Mouse (Mus musculus): ENCODE data around the gene Hspb8. TPM values are rescaled to one million over a fixed set of nuclear protein-coding genes. Genes with fewer than 3 reads are reported as not detected.
"Not testable (repeated sequence)": the region's sequence is repeated elsewhere in the genome, so short reads cannot be mapped to it uniquely, and the experiment has no call there.

Hspb8 gene
- total RNA-seq, 2 experiments from 2014 or later = not detected

DNA sequence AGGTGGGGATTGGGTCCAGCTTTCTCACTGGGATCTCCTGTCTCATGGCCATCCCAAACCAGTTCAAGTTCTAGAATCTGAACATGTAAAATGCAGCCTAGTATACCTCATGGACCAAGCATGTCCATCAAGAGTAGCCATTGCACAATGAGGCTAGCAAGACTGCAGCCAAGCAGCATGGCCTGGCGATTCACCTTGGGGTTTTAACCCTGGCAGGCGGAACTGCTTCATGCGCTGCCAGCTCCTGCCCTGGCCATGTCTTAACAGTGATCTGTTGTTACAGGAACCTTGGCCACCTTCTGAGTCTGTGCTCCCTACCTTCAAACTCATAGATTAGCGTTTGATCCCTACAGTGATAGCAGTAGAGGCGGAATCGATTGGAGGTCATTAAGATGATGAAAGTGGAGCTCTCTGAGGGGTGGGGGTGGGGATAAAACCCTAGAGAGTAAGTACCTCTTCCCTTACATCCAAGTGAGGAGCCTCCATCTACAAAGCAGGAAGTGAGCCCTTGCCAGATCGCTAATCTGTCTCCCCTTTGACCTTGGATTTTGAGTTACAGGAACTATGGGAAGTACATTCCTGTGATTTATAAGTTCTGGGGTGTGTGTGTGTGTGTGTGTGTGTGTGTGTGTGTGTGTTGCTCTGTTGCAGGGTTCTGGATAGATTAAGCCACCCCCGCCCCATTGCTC lies 22.5 kb downstream of the Hspb8 start:
- no peak for ATAC-seq (replicated peaks; ENCODE audit: low FRiP score, poor library complexity, severe bottlenecking)

DNA sequence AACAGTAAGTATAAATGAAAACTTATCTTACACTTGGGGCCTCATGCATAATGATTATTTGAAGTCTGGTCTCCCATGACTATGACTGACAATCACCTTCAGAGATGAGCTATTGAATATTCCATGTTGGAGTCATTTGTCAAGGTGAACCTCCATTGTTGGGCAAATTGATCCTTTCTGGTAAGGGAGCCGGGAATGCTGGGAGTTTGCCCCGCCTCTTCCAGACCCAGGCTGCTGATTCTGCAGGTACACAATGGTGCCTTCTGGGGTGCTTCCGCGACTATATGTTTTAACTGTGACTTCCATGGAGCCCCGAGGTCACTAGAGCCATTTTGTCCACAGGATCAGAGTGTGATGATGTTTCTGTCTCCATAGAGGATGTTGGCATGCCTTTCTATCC lies 26.6 kb downstream of the Hspb8 start:
- no peak for ATAC-seq (replicated peaks; ENCODE audit: low FRiP score, poor library complexity, severe bottlenecking)

DNA sequence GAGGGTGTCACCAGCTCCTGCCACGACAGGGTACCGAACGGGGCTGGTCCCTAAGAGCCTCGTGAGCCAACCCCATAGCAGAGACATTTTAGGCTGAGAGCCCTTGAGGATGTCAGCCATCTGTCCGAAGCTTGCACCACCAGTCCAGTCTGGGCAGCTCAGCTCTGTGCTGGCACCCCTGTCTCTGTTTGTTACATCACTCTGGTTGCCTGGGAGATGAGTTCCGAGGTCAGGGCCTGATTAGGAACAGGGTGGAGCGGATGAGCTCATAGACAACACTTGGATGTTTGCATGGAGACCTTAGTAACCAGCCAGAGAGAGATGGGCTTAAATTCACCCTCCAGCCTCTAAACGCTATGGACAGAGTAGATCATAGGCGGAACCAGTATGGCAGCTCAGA lies 30.1 kb downstream of the Hspb8 start:
- no peak for ATAC-seq (replicated peaks; ENCODE audit: low FRiP score, poor library complexity, severe bottlenecking)

DNA sequence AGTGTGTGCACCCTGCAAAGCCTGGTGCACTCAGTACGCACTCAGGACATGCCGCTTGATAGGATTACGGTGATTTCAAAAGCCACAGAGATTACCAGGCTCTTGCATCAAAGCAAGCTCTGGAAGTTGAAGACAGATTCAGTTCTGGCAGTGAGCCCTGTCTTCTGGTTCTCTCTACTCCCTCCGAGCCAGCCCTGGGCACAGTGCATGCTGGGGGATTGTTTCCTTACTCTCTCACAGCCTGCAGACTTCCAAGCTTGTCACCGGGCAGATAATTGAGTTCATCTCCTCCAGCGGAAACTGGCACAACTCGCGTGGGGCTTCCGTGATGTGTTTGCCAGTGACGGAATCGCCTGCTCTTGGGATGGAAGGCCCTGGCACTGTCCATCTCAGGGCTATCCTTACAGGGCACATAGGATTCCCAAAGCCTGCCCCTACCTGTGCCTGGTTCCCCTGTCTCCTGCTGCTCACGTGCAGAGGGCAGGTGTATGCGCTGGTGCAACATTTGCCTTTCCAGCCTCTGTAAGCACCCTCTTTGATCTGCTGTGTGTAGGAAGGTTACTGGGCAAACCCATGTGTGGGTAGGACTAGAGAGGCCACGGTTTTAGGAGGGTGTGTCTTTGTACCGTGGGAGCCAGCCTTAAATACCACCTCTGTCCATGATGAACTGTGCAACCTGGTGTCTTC lies 32.7 kb downstream of the Hspb8 start:
- no peak for ATAC-seq (replicated peaks; ENCODE audit: low FRiP score, poor library complexity, severe bottlenecking)

DNA sequence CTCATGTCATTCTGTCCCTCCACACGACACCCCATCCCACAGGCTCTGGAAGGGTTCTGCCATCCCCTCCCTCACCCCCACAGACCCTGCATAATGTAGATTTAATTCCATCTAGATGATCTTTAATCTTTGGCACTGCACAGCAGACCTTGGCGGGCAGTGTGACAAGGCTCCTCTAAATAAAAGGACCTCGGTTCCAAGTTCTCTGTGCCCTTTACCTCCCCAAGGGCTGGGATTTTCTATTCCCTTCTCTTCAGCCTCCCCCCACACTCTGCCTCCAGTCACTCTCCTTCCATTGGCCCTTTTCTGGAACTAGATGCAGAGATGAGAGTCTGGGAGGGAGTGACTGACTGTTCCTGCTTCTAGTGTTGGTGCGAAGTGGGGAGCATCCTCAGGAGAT lies 33.3 kb downstream of the Hspb8 start:
- no peak for ATAC-seq (replicated peaks; ENCODE audit: low FRiP score, poor library complexity, severe bottlenecking)

DNA sequence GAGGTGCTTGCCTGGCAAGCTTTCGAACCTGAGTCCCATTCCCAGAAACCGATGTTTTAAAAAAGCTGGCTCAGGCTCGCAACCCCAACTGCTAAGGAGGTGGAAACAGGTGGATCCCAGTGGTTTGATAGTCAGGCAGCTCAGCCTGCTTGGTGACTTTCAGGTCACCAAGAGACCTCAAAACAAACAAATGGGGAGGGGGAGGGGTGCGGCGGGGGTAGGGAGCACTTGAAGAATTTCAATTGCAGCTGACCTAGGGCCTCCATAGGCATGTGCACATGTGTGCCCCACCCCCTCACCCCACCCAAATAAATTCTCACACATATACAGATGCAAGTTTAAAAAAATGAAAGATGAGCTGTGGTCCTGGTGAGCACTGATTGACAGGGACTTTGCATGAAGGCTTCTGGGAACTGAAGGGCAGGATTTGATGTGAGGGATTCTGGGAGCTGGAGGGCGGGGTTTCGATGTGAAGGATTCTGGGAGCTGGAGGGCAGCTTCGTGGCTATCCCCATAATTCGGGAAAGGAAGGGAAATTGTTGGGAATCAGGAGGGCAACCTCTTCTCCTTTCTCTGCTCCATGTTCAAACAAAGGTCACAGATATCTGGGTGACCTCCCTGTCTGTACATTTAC lies 35.2 kb downstream of the Hspb8 start:
- ATAC-seq (replicated peaks; ENCODE audit: low FRiP score, poor library complexity, severe bottlenecking) = no peak

DNA sequence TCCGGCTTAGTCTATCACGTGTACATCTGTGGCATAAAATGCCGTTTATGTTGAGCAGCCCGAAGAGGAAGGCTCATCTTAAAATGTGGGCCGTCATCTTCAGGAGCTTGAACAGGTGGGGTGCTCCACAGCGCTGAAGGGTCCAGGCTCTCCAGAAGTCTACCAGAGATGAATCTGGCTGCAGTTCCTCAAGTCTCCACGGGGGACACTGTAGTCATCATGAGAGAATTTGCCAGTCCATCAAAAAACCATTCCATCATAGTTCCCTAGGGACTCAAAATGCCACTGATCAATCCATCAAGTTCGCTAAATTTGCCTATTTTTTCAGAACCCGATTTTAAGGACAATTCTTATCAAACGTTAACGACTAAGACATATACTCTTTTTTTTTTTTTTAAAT lies 36.6 kb downstream of the Hspb8 start:
- no peak for ATAC-seq (replicated peaks; ENCODE audit: low FRiP score, poor library complexity, severe bottlenecking)

DNA sequence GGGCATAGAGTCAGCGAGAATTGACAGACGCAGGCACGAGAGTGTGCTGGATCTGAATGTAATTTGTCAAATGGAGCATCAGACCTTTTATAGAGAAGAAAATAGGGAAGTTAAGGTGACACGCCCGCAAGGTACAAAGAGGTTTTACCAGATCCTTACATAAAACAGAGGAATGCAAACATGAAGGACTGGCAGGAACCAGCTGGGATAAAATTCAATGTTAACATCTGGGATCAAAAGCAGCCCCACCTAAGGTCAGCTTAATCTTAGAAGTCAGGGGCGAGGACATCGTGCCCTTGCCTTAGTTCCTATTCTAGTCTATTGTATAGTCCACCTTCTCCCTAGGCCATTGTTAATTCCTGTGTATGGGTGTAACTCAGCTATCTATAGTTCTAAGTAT lies 40.0 kb downstream of the Hspb8 start:
- not testable (repeated sequence) for ATAC-seq (replicated peaks; ENCODE audit: low FRiP score, poor library complexity, severe bottlenecking)

DNA sequence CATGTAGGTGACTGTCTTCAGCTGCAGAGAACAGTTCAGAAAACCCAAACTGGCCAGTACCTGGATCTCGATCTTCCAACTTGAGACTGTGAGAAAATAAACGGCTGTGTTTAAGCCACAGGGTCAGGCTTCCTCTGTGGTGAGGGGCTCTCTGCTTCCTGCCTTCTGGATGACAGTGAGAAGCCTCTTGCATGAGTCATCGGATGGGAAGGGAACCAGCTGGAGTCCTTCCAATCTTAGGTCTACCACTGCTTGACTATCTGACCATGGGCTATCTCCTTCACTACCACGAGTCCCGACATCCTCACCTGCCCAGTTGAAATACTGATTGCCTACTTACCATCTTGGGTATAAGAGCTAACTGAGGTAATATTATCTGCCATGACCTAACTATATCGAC lies 40.9 kb downstream of the Hspb8 start:
- no peak for ATAC-seq (replicated peaks; ENCODE audit: low FRiP score, poor library complexity, severe bottlenecking)

DNA sequence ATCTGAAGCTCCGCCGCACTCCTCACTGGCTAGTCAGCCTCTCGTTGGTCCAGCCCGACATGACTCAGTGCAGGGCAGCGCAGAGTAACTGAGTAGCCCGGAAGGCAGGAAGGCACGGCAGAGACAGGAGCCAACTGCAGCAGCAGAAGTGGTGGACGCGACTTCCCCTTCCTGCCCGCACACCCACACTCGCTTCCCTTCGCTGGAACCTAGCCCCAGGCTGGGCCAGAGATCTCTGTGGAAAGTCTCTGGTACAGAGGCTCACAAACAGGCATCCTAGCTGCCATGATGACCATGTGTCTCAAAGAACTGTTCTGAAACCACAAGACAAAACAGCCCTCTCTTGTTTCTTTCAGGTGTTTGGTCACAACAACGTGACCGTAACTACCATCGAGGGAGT lies 41.4 kb downstream of the Hspb8 start:
- no peak for ATAC-seq (replicated peaks; ENCODE audit: low FRiP score, poor library complexity, severe bottlenecking)

DNA sequence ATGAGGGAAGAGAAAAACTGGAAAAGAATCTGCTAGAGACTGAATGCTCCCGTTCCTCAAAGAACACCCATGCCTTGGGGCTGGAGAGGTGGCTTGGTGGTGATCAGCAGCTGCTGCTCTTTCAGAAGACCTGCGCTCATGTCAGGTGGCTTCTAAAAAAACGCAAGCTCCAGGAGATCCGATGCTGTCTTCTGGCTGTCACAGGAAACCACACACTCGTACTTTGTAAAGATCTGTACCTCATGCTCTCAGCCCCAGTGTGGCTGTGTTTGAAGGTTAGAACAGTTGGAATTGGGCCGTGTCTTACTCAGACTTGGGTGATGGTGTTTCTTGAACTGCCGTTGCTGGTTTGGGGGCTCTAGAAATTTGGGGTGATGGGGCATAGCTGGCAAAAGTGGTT lies 42.3 kb downstream of the Hspb8 start:
- no peak for ATAC-seq (replicated peaks; ENCODE audit: low FRiP score, poor library complexity, severe bottlenecking)

DNA sequence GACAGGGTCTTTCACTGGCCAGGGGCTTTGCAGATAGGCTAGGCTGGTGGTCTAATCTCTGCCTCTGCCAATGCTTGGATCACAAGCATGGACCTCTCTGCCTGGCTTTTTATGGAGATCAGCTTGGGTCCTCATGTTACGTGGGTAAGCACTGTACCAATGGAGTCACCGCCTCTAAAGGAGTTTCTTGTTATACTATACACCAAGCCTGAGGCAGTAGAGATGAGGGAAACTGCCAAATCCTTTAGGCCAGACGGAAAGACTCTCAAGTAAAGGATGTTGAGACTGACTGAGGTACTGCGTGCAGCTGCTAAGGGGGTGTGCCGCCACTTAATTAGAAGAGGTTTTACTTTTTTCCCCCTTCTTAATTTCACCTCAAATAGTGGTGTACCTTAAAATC lies 43.8 kb downstream of the Hspb8 start:
- no peak for ATAC-seq (replicated peaks; ENCODE audit: low FRiP score, poor library complexity, severe bottlenecking)

DNA sequence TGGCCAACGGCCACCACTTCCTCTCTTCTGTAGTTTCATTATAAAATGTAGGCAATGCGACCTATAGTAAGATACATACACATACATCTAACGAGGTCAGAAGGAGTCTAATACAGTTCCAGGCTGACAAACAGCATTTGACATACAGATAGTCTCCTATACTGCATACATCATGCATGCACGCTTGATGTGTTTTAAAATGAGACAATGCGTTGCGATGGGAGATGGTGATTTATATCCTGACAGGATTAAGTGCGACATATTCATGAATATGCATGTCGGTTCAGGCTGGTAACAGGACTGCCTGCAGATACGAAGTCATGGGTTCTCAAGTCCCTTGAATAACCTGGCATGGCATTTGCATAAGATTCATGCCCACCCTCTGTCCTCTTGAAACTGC lies 54.7 kb downstream of the Hspb8 start:
- no peak for ATAC-seq (replicated peaks; ENCODE audit: low FRiP score, poor library complexity, severe bottlenecking)

DNA sequence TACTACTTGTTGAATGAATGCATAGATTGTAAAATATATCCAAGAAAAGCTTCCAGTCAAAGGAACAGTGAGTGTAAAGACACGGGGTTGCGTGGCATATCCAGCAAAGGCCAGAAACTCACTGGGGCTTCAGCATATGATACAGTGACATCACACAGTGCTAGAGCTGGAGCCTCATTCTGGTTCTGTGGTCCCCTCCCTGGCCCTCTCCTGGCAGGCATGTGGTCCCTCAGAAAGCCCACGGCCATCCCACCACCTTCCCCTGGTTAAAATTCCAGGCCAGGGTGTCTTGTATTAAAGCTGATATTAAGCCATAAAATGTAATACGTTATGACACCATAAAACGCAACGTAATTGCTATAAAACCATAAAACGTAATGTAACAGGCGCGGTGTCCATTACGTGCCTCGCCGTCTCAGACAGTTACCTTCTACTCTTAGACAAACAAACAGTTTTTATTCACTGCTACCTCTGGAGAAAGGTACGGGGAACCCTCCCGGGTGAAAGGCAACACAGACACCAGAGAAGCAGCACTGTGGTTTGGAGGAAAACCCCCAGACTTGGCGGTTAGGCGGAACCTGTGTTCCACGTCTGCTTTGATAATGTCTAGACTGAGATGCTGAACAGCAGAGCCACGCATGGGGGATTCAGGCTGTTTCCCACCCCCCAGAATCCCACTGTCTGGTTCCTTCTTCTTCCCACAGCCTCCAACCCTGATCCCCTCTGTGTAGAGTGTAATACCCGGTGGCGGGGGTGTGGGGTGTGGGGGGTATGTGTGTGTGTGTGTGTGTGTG lies 55.6 kb downstream of the Hspb8 start:
- no peak for ATAC-seq (replicated peaks; ENCODE audit: low FRiP score, poor library complexity, severe bottlenecking)

DNA sequence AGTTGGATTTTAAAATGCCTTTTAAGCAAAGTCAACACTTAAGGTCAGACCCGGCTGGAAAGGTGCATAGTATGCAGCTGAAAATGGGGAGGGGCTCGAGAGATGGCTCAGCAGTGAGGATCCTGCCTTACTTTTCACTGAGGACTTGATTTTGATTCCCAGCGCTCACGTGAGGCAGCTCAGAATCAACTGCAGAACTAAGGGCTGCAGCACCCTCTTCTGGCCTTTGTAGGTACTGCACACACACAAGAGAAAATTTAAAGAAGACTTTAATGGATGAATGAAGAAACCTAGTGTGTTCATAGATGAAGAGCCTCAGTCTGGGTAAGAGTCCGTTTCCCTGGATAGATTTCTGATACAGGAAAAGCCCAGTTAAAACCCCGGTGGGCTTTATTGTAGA lies 61.3 kb downstream of the Hspb8 start:
- no peak for ATAC-seq (replicated peaks; ENCODE audit: low FRiP score, poor library complexity, severe bottlenecking)

DNA sequence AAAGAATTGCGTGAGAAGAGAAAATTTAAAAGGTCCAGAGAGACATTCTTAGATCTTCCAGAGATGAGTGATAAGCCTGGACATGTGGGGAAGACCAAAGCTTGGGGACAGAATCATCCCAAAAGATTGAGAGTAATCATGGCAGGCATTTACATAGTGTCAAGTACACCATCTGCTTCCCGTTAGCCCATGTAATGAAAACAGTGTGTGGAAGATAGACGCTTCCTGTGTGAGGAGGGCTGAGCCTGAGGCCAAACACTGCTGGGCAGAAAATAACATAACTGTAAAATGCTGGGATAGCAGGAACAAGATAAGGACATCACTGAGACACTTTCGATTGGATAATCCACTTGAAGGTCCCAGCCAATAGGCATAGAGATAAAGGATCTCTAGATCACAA lies 61.9 kb downstream of the Hspb8 start:
- ATAC-seq (replicated peaks; ENCODE audit: low FRiP score, poor library complexity, severe bottlenecking) = no peak

Other genes with a start within 250 kb of the Hspb8 start
- not detected in 2 replicates for gene Ccdc60, start 133.9 kb downstream of the Hspb8 start, total RNA-seq (2015; ENCODE audit: low replicate concordance)
- not detected in 2 replicates for gene Ccdc60, start 133.9 kb downstream of the Hspb8 start, total RNA-seq (2017; ENCODE audit: low replicate concordance)
- gene Srrm4, start 169.0 kb upstream of the Hspb8 start, total RNA-seq (2015; ENCODE audit: low replicate concordance) = not detected in 2 replicates
- not detected in 2 replicates for gene Srrm4, start 169.0 kb upstream of the Hspb8 start, total RNA-seq (2017; ENCODE audit: low replicate concordance)